Mouse (Mus musculus) cerebellum, postnatal 4 days (tissue): Measurements from ENCODE around the gene Pms1.

Experiments used
- DNase-seq, 2 experiments: peaks; one replicate each; pipeline ENCODE4 v3.0.0; 2022; ENCODE audit warnings: low spot score in 2 of 2, mixed read lengths in 1 of 2

Gene Pms1

GRCm38 (mm10) chr1:53201630-53202199, 95.1 kb downstream of the Pms1 start:
- no peak for DNase-seq

DNA sequence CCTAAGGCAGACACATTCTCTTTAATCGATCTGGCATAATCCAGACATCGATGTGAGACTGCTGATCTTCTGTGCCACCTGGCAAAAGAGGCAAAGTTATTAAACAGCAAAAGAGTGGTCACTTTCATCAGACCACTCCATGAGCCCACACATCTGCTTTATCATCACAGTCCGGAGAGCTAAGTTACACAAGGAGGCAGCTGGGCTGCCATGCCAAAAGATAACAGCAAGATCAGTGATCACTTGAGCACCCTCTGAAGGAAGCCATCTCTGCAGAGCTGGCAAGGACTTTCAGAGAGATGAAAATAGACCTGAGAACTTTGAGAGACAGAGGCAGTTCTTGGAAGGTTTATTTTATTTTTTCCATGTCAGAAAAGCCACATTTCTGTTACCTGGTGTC, 102.3 kb downstream of the Pms1 start:
- no peak for DNase-seq

DNA sequence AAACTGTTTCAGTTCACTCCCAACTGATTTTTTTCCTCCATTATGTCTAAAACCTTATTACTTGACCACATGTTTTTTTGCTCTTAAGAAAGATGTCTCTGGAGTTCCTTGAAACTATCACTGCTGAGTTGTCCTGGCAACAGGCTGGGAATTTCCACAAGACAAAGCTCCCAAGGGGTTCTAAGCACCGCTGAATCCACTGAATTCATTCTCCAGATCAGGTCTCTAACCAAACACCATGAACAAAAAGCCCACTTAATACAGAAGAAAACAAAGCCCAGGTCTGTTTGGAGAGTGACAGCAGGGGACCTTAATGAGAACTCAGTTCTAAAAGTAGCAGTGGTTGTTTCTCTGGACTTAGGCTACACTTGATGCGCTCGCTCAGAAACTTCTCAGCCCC, 105.6 kb downstream of the Pms1 start:
- no peak for DNase-seq

- no peak for DNase-seq
Measured at GRCm38 (mm10) chr1:53189620-53190019, 107.2 kb downstream of the Pms1 start.

GRCm38 (mm10) chr1:53187536-53187935, 109.3 kb downstream of the Pms1 start, which contains the start of gene 1700019A02Rik:
1700019A02Rik (minus strand) TSS chr1:53187636.
- DNase-seq = no peak

GRCm38 (mm10) chr1:53186301-53186700, 110.5 kb downstream of the Pms1 start:
- no peak for DNase-seq

DNA sequence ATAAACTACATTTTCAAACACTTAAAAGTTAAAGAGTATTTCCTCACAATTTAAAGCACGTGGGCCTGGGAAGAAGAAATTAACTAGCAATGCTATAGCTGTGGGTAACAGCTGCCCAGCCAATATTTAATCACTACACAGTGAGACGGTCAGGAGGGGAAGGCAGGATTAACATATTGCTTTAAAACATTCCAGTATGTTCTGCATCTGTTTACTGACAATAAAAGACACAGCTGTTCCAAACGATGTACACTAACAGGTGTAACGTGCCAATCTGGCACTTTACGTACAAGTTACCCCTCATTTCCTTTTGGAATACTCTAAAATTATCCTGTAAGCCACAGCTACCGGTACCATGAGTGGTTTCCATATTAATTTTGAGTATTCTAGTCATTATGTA, 139.1 kb downstream of the Pms1 start:
- no peak for DNase-seq
